Mouse (Mus musculus) neural tube, embryonic 11.5 days (tissue): ENCODE results near the gene Wnt2. TPM values are rescaled to one million over a fixed set of nuclear protein-coding genes. Genes with fewer than 3 reads are reported as not detected.

Experiments
- ATAC-seq: fragments of 200-750 bp; cut with Nextera tagmentation; 2 replicates; pipeline ENCODE4 v1.8.0; 2017; ENCODE audit warnings: moderate number of reproducible peaks, mild to moderate bottlenecking, moderate TSS enrichment, moderate library complexity; ENCODE audit not compliant: insufficient read depth, low FRiP score, low TSS enrichment
- DNase-seq: peaks from one replicate; pipeline ENCODE4 v3.0.0-alpha.2; 2015; ENCODE audit warnings: low spot score
- H3K27ac ChIP-seq: fragments of 300-500 bp; sonication (generic); 2 replicates; pipeline ENCODE4 v1.5.1; 2014; ENCODE audit warnings: low read depth, mild to moderate bottlenecking, low read length
- H3K27me3 ChIP-seq: fragments of 300-500 bp; sonication (generic); 2 replicates; pipeline ENCODE4 v1.6.1; 2014; ENCODE audit warnings: mild to moderate bottlenecking, low read length, mixed read lengths; ENCODE audit not compliant: control insufficient read depth, insufficient read depth
- H3K36me3 ChIP-seq: fragments of 300-500 bp; sonication (generic); 2 replicates; pipeline ENCODE4 v1.6.1; 2014; ENCODE audit warnings: mild to moderate bottlenecking, low read length, moderate library complexity, mixed read lengths; ENCODE audit not compliant: control insufficient read depth, insufficient read depth
- H3K4me1 ChIP-seq: fragments of 300-500 bp; sonication (generic); 2 replicates; pipeline ENCODE4 v1.6.1; 2014; ENCODE audit warnings: low read length, mixed read lengths; ENCODE audit not compliant: control insufficient read depth, insufficient read depth
- H3K4me2 ChIP-seq: fragments of 300-500 bp; sonication (generic); 2 replicates; pipeline ENCODE4 v1.6.1; 2014; ENCODE audit warnings: low read depth, mild to moderate bottlenecking, moderate library complexity
- H3K4me3 ChIP-seq: fragments of 300-500 bp; sonication (generic); 2 replicates; pipeline ENCODE4 v1.5.1; 2014; ENCODE audit warnings: low read depth, low read length
- H3K9ac ChIP-seq: fragments of 300-500 bp; sonication (generic); 2 replicates; pipeline ENCODE4 v1.6.1; 2014; ENCODE audit warnings: mild to moderate bottlenecking, low read length
- H3K9me3 ChIP-seq: fragments of 300-500 bp; sonication (generic); 2 replicates; pipeline ENCODE4 v1.6.1; 2016; ENCODE audit warnings: low read length; ENCODE audit not compliant: control insufficient read depth
- WGBS: fragments of 180-500 bp; shearing (Covaris S2); extraction: QIAGEN DNeasy Blood & Tissue Kit; methylation state at CpG from one replicate; pipeline ENCODE4 v1.1.7; 2014; 5-methylcytosine and 5-hydroxymethylcytosine counted together
- polyA plus RNA-seq: library from polyadenylated mRNA; unstranded; fragments of >200 nt; fragmentation: Nextera tagmentation; extraction: Ambion mirVana; gene quantifications from 2 replicates; pipeline ENCODE4 v1.2.1, GENCODE M21; 2014

Wnt2 gene
- polyA plus RNA-seq, 1 experiment from 2014 or later, result 2.8 TPM

DNA sequence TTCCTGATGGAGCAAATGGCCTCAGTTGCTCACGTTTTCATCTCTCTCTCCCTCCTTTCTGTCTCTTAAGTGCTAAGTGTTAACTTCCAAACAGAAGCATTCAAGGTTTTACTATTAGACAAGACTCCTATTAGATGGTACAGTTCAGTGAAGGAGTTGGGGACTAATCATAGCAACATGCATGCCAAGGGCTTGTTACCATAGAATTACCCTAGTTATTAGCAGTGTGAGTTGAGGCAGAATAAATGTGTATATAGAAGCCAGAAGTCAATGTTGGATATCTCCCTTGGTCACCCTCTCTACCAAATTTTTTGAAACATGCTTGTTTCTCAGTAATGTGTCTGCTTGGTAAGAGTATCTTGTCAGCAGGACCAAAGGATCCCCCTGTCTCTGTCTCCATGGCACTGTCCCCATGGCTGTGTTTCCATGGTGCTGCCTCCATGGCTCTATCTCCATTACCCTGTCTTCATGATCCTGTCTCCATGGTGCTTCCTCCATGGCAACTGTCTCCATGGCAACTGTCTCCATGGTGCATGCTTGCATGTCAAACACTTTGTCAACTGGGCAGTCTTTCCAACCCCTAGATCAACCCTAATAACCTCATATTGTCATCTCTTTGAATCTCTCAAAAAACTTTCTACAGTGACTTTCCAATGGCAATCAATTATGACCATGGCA lies 61.8 kb downstream of the Wnt2 start:
- Histone ChIP-seq H3K36me3 (no peaks in the 10 kb centered on the region), H3K4me2 (no peak overlapping the region), H3K9me3 (no peaks in the 10 kb centered on the region), H3K27me3 (no peaks in the 10 kb centered on the region), H3K27ac (no peak overlapping the region), H3K4me3 (no peak overlapping the region), H3K9ac (no peak overlapping the region), H3K4me1 (no peaks in the 10 kb centered on the region)
- DNase-seq (peak; percentile 90), ATAC-seq (peak; percentile 96)
- WGBS, result 77% methylated on average over 1 of the region's 1 CpGs

GRCm38 (mm10) chr6:17963455-17963854 lies 66.9 kb downstream of the Wnt2 start:
- no peak overlapping the region for H3K9ac ChIP-seq
- no peaks in the 10 kb centered on the region for H3K4me1 ChIP-seq
- H3K9me3 ChIP-seq, result no peaks in the 10 kb centered on the region
- no peak for DNase-seq
- H3K4me2 ChIP-seq, result no peak overlapping the region
- no peak for ATAC-seq
- no peaks in the 10 kb centered on the region for H3K36me3 ChIP-seq
- H3K27me3 ChIP-seq, result no peaks in the 10 kb centered on the region
- WGBS, result 81% methylated on average over 3 of the region's 3 CpGs
- H3K27ac ChIP-seq, result no peak overlapping the region
- H3K4me3 ChIP-seq, result no peak overlapping the region

DNA sequence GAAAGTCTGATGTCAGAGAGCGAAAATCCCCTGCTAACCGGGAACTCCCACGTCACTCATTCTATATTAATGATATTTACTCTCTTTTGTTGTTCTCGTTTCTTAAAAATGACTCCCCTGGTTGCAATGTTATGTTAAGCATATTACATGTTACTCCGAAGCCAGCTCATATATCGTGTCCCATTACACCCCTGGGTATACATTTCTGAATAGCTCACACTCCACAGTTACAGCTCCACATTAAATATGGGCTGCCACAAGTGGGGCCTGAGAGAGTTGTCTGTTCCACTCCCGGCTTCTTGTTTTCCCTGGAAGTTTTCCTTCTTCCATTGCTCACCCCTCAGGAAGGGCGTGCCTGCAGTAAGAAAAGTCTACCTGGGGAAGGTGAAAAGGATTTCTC lies 78.6 kb downstream of the Wnt2 start:
- no peaks in the 10 kb centered on the region for H3K27me3 ChIP-seq
- H3K9ac ChIP-seq, result no peak overlapping the region
- 81% methylated on average over 8 of the region's 8 CpGs for WGBS
- H3K9me3 ChIP-seq, result no peaks in the 10 kb centered on the region
- no peak overlapping the region for H3K4me2 ChIP-seq
- H3K27ac ChIP-seq, result no peak overlapping the region
- no peak overlapping the region for H3K4me3 ChIP-seq
- no peaks in the 10 kb centered on the region for H3K36me3 ChIP-seq
- no peak for DNase-seq
- no peak for ATAC-seq
- no peaks in the 10 kb centered on the region for H3K4me1 ChIP-seq

- Histone ChIP-seq H3K9me3 (no peaks in the 10 kb centered on the region), H3K4me3 (no peak overlapping the region), H3K4me2 (no peak overlapping the region), H3K36me3 (no peaks in the 10 kb centered on the region), H3K4me1 (no peaks in the 10 kb centered on the region), H3K9ac (no peak overlapping the region), H3K27ac (no peak overlapping the region), H3K27me3 (no peaks in the 10 kb centered on the region)
- WGBS, result 88% methylated on average over 5 of the region's 5 CpGs
- DNase-seq (no peak), ATAC-seq (no peak)
Observed at GRCm38 (mm10) chr6:17949103-17949502, 81.3 kb downstream of the Wnt2 start.

DNA sequence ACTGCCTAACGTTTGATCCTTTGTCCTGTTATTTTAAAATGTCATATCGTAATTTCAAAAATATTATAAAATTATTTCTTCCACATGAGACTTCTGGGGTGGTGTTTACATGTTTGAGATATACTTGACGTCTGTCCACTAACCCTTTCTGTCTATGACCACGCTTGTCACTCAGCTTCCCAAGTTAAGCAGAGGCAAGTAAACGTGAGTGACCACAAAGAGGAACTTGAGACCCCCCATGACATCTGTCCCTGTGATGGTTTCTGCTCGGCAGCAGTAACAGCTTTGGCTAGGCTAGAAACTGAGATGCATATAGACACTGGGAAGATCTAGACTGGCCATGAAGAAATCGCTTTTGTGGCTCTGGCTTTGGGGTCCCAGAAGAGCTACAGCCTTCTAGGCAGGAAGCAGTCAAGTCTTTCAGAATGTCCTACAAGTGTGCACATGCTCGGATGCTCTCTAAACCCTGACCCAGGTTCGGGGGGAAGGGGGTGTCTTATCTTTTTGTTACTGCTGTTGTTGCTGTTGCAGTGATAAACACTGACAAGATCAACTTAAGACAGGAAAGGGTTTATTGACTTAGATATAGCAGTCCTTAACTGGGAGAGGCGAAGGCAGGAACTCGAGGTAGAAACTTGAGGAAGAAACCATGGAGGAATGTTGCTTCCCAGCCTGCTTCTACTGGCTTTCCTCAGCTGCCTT lies 83.1 kb downstream of the Wnt2 start:
- Histone ChIP-seq H3K36me3 (no peaks in the 10 kb centered on the region), H3K27ac (no peak overlapping the region), H3K9me3 (no peaks in the 10 kb centered on the region), H3K9ac (no peak overlapping the region), H3K27me3 (no peaks in the 10 kb centered on the region), H3K4me2 (no peak overlapping the region), H3K4me1 (no peaks in the 10 kb centered on the region), H3K4me3 (no peak overlapping the region)
- WGBS, result 81% methylated on average over 11 of the region's 11 CpGs
- no peak for DNase-seq
- ATAC-seq, result no peak

- no peak overlapping the region for H3K4me2 ChIP-seq
- no peak overlapping the region for H3K4me3 ChIP-seq
- H3K27ac ChIP-seq, result no peak overlapping the region
- DNase-seq, result no peak
- peaks cover 4% of the 10 kb centered on the region; the same call in 1 of the 2 replicates for H3K4me1 ChIP-seq
- no peaks in the 10 kb centered on the region for H3K27me3 ChIP-seq
- no peak overlapping the region for H3K9ac ChIP-seq
- H3K9me3 ChIP-seq, result no peaks in the 10 kb centered on the region
- ATAC-seq, result no peak
- 87% methylated on average over 5 of the region's 5 CpGs for WGBS
- H3K36me3 ChIP-seq, result no peaks in the 10 kb centered on the region
Observed at GRCm38 (mm10) chr6:17946456-17946855, 83.9 kb downstream of the Wnt2 start.

DNA sequence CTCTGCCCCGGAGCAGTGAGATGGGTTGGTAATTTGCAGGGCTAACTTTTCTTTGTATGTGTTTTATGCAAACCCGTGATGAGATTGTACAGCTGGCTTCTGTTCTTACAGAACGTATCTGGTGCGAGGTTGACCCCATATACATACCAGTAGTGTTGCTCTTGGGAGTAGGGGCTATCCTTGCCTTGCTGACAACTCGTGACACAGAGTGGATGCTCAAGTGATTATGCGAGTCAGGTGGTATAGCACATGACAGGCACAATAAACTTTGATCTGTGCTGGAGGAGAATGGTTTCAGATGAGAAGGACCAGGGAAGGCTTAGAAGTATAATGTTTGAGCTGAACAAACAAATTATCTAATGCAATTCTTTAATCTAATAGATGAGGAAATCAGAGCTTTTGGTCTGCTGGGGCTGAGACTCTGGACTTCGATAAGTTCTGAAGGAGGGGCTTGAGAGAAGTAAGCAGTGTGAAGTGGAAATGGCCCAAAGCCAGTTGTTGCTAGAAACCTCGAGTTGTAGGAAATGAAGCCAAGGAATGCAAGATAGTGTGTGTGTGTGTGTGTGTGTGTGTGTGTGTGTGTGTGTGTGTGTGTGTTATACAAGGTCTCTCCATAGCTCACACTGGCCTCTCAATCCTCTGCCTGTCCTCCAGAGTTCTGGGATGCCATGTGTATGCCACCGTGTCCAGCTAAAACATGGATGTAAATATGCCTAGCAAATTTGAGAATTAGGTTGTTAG lies 86.3 kb downstream of the Wnt2 start:
- Histone ChIP-seq H3K9me3 (no peaks in the 10 kb centered on the region), H3K4me1 (peaks cover 4% of the 10 kb centered on the region; the same call in 1 of the 2 replicates), H3K27ac (no peak overlapping the region), H3K36me3 (no peaks in the 10 kb centered on the region), H3K27me3 (no peaks in the 10 kb centered on the region), H3K4me3 (no peak overlapping the region), H3K9ac (no peak overlapping the region), H3K4me2 (no peak overlapping the region)
- DNase-seq (no peak), ATAC-seq (no peak)
- WGBS, result 88% methylated on average over 9 of the region's 9 CpGs

GRCm38 (mm10) chr6:17942344-17942743 lies 88.0 kb downstream of the Wnt2 start:
- H3K9me3 ChIP-seq, result no peaks in the 10 kb centered on the region
- peaks cover 4% of the 10 kb centered on the region; the same call in 1 of the 2 replicates for H3K4me1 ChIP-seq
- no peak overlapping the region for H3K27ac ChIP-seq
- H3K4me3 ChIP-seq, result no peak overlapping the region
- no peak for DNase-seq
- no peak overlapping the region for H3K4me2 ChIP-seq
- ATAC-seq, result no peak
- no peaks in the 10 kb centered on the region for H3K27me3 ChIP-seq
- no peaks in the 10 kb centered on the region for H3K36me3 ChIP-seq
- H3K9ac ChIP-seq, result no peak overlapping the region
- 79% methylated on average over 7 of the region's 7 CpGs for WGBS
